Mouse (Mus musculus) adrenal gland, postnatal 4 days (tissue): ENCODE data around the gene Zfp869. TPM values are rescaled to one million over a fixed set of nuclear protein-coding genes. Genes with fewer than 3 reads are reported as not detected.
"Not testable (repeated sequence)": the region's sequence is repeated elsewhere in the genome, so short reads cannot be mapped to it uniquely, and the experiment has no call there.

Experiments used
- DNase-seq, 2 experiments: peaks; one replicate each; pipeline ENCODE4 v3.0.0; 2021 to 2022; ENCODE audit warnings: low spot score in 2 of 2, mixed read lengths in 2 of 2
- long read RNA-seq, 2 experiments: library from polyadenylated mRNA; stranded (forward); transcript quantifications; one replicate each; pipeline ENCODE4 v2.0.0; 2021
- total RNA-seq, 2 experiments: library from RNA; stranded (reverse); gene quantifications; 2 replicates each; pipeline ENCODE4 v1.2.3; 2021

Zfp869 gene
- total RNA-seq = 10 to 100 TPM; 26.8 to 28.3 TPM
- long read RNA-seq, experiment 1, partial matches to known transcripts = 0 of 10 reads
- long read RNA-seq, experiment 1, other reads (novel, unspliced or antisense) = 10 of 10 reads
- long read RNA-seq, experiment 2, partial matches to known transcripts = 1 of 42 reads
- long read RNA-seq, experiment 2, other reads (novel, unspliced or antisense) = 41 of 42 reads

DNA sequence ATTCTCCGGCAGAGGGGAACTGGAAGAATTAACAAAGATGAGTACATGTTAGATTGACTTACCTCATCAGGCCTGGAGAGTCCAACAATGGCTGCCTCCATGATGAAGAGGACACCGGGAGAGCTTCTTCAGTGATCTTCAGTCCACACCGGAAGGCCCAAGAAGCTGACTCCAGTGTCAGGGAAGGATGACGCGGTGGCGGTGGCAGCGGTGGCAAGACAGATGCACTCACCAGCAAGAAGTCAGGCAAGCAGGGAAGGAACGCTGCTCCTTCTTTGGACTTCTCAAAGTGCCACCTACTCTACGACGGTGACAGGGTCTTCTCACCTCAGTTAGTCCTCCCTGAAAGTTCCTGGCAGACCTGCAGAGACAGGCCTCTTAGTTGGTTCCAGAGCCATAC is at the start of gene Zfp869:
Zfp869 (minus strand) TSS at position 101 of the 400 bp plus-strand sequence.
- not testable (repeated sequence) for DNase-seq

DNA sequence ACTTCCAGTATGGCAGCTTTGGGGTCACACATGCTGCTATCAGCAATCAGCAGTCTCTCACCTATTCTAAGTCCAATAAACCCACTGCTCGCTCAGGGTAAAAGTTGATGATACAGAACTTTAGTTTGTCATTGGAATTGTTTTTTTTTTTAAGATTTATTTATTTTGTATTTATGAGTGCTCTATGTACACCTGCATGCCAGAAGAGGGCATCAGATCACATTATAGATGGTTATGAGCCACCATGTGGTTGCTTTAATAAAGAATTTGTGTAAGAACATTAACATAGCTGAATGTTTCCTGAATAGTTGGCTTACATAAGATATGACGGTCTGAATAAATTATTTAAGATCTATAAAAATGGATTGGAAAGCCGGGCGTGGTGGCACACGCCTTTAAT is 47.8 kb upstream of the Zfp869 start:
- DNase-seq = no peak

DNA sequence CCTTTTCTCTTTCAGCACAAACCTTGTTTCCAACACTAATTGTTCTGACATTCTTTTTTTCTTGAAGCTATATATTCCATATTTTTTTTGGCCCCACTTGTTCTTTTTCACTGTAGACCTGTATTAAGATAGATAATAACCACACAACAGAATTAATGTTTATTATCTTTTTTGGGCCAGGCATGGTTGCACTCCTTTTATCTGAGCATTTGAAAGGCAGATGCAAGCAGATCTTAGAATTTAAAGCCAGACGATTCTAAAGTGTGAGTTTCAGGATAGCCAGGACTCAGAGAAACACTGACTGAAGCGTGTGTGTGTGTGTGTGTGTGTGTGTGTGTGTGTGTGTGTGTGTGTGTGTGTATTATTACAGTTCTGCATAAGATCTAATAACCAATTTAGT is 41.9 kb upstream of the Zfp869 start:
- no peak for DNase-seq

DNA sequence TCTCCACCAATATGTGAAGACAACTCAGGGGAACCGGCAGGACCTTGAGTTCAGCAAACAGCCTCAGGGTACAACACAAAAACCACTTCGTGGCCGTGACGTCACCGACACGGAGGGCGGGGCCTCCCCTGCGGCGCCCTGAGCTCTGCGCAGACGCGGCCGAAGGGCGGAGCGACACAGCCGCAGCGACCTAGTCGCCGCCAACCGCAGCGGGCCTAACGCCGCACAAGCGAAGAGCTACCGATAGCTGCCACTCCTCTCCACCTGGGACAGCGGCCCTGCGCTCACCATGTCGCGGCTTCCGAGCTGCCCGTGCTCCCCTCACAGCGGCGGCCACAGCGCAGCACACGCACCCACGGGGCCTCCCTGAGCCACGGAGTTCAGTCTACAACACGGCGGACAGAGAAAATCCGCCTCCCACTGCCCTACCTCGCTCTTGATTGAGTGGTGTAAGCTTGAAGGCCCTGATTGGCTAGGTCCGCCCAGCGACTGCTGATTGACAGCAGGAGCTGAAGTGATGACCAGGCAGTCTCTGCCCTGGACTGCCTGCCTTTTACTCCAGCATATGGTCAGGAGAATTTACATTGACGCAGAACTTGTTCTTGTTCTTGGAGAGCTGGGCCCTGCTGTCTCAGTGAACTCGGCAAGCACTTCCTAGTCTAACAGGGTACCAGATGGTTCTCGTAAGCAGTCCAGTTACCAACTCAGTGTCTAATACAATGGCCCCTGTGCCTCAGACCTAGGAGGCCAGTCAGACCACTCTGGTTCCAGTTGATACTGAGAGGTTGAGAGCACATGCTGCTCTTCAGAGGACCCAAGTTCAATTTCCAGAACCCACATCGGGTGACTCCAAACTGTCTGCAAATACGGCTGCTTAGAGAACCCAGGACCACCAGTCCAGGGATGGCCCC is 39.3 kb upstream of the Zfp869 start, which contains the start of gene Zfp963:
Zfp963 (minus strand) TSS at position 427 of the 911 bp plus-strand sequence.
- peak; percentile 82 to 91 for DNase-seq

DNA sequence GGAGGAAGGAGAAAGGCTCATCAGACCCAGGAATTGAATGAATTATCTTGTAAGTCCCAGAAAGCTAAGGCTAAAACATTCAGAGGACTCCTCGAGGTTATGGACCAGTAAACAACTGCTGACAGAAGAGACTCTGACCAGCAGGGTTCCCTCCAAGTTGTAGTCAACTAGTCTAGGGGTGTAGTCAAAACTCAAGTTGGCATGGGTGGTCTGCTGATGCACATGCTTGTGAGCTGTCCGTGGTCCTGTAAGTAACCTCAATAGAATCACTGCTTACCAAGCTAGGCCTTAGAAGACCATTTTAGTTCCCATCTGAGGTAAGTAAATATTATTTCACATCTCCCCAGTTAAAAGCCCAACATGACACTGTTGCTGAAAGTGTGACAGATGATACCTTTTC is 30.7 kb upstream of the Zfp869 start:
- no peak for DNase-seq

DNA sequence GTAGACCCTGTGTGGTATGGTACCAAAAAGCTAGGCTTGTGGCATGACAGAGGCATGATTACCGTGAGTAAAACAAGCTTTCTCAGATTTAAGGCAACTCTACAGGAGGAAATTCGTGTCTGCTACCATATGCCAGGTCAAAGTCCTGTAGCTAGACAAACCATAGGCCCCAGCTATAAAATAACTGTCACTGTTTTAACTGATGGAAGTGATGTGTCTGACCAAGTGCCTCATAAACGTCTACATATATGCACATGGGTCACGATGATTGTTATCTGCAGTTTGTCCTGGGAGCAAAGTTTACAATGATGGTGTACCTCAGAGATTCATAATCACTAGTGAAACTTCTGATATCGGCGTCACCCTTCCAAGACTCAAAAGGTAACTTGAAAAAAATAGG is 30.2 kb upstream of the Zfp869 start:
- DNase-seq = no peak

DNA sequence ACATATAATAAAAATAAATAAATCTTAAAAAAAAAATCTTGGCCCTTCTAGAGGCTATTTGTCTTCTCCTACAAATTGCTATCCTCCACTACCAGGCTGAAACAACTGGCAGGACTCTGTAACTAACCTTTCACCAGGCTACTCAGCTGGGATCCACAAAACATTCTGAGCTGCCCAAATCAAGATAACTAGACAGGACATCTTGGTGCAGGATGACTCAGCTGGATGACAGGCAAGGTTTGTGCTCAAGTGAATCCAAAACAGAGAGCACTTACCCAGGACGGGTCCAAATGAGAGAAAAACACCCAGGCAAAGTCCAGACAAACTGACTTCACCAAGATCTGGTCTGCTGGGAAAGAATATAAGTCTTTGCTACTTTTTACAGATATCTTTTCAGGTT is 25.0 kb upstream of the Zfp869 start:
- no peak for DNase-seq

DNA sequence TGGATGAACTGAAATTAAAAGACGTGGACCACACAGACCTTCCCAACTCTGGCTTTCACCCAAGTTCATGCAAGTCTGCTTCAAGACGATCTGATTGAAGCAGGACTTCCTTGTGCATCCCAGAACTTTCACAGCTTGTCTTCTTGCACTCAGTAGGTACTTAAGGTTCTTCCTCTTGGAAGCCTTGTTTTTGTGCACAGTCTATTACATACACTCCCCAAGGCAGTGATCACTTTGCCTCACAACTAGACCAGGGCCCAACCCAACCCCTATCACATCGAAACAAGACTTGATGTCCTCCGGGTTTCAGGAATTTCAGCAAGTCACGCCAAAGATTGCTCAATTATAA is 6.7 kb upstream of the Zfp869 start:
- no peak for DNase-seq

DNA sequence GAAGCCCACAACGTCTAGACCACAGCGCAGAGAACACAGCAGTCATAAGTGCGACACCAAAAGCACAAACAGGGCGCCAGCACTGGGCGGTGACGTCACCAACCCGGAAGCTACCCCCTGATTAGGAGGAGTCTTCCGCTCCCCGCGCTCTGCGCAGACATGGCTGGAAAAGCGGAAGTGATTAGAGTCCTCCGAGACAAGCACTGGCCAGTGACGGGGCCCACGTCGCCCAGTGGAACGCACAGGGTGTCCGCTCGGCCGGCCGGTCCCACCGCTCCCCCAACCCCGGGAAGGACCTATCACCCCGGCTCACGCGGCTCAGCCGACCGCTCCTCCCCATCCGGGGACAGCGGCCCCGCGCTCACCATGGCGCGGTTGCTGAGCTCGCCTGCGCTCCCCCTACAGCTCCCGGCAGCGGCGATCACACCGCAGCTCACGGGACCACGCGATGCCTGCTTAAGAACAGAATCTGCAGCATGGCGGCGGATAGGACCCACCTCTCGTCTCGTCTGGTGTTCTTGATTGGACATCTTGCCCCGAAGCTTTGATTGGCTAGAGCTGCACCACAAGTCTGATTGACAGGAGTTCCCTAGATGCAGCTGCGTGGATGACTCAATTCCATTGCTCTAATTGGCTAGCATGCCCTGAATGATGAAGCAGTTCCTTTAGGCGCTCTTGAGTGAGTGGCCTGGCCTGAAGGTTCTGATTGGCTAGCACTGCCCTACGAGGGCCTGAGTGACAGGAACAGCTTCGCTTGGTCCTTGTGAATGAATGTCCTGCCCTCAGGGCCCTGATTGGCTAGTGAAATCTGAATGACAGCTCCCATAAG is 6.1 kb upstream of the Zfp869 start:
- peak; percentile 75 to 85 for DNase-seq

DNA sequence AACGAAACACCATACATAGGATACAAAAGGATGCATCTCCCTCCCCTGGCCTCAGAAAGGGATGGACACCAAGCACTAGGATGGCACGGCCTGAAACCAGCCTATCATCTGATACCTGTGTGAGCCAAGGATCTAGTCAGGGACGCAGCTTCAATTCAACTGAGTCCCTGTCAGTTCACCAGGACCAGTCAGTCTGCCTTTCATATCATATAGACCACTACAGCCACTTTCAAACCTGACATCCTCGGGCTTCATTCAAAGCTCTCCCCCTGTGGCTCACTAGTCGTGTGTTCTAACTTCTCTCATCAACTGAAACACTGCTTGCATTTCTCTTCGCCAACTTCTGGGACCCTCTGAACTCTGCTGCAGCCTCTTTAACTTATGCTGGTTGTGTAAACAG is 4.8 kb upstream of the Zfp869 start:
- DNase-seq = no peak

DNA sequence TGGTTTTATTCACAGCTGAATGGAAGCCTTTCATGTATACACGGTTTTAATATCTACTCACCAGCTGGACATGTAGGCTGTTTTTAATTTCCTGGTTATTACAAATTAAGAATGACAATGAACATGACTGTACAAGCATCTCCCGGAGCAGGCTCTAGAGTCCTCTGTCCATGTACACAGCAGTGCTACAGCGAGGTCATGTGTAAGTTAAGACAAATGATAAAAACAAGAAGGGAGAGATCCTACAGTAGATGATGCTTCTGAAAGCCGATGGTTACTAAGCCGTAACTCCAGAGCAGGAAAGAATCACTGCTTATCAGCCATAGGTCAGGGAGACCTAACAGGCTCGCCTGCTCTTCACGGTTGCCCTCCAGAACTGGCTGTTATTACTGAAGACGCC is 3.0 kb upstream of the Zfp869 start:
- no peak for DNase-seq

DNA sequence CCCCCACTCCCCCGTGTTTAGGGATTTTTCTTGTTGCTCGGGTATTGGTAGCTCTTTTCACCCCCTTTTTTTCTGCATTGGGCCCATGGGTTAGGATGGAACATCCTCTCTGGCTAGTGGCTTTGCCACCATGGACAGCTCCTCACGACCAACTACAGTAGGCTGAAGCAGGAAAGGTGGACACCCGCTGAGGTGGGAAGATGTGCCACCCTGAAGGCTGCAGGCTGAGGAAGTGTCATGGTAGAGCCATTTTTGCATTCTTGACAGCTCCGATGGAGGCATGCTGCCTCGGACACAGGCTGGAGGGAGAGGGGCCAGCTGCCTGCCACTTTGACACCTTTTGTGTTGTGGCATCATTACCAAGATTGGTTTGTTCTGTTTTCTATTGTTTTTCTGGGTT is 8.7 kb downstream of the Zfp869 start:
- no peak for DNase-seq

DNA sequence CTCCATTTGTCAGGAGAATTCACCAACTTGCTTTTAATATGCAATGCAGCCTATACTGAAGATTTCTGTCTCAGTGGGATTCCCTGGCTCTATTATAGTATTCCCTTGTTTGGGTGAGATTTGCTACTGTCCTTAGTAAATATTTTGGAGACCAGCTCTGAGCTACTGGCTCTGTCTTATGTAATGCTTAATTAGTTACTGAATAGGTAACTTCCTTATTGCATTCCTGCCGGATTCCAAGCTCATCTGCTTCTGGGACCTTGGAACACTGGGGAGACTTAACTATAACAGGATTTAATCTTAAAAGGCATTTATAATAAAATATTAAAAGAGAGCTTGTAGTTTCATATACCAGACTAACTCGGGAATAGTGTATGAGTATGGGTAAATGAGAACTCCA is 45.5 kb downstream of the Zfp869 start:
- not testable (repeated sequence) for DNase-seq

DNA sequence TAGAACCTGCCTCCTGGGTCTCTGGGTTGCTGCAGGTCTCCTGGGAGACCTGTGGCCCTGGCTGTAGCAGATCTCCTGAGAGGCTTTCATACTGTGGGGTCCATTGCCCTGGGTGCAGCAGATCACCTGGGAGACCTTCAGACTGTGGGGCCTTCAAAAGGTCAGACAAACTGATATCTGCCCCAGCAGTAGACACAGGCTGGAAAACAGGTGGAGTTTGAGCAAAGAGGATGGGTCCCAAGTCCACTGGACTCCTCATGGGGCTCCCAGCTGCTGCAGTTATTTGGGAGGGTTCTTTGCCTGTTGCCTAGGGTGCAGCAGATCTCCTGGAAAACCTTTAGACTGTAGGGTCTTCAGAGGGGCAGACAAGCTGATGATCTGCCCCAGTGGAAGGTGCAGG is 49.2 kb downstream of the Zfp869 start:
- no peak for DNase-seq

Other genes starting within 250 kb of the Zfp869 start
- gene Gm7697, start 187.7 kb downstream of the Zfp869 start, total RNA-seq = not detected
- 10 to 100 TPM; 21.0 to 21.3 TPM for gene Zfp868, start 85.2 kb downstream of the Zfp869 start, total RNA-seq
- 1 to 10 TPM; 4.5 to 4.9 TPM for gene Zfp964, start 56.2 kb downstream of the Zfp869 start, total RNA-seq
- gene Zfp963, start 39.2 kb upstream of the Zfp869 start, total RNA-seq = 1 to 10 TPM; 5.0 to 6.4 TPM
- 1 to 10 TPM in 1 of 2 experiments, under 1 TPM in 1; 0.70 to 4.9 TPM for gene Gm20422, start 64.2 kb upstream of the Zfp869 start, total RNA-seq
- 10 to 100 TPM; 41.0 to 44.7 TPM for gene Atp13a1, start 80.4 kb upstream of the Zfp869 start, total RNA-seq
- 10 to 100 TPM; 31.4 to 34.4 TPM for gene Zfp866, start 80.5 kb upstream of the Zfp869 start, total RNA-seq
- 10 to 100 TPM; 21.1 to 24.6 TPM for gene Gmip, start 98.0 kb upstream of the Zfp869 start, total RNA-seq
- gene Lpar2, start 111.7 kb upstream of the Zfp869 start, total RNA-seq = 1 to 10 TPM; 2.8 to 3.8 TPM
- gene Pbx4, start 121.8 kb upstream of the Zfp869 start, total RNA-seq = 1 to 10 TPM; 3.6 to 4.8 TPM
- 1 to 10 TPM in 1 of 2 experiments, under 1 TPM in 1; 0.50 to 1.4 TPM for gene Cilp2, start 177.0 kb upstream of the Zfp869 start, total RNA-seq
- gene Tssk6, start 191.5 kb upstream of the Zfp869 start, total RNA-seq = under 1 TPM; 0.73 to 0.76 TPM
- gene Ndufa13, start 191.8 kb upstream of the Zfp869 start, total RNA-seq = 100 to 1,000 TPM; 133 to 137 TPM
- 1 to 10 TPM; 1.6 to 2.3 TPM for gene Yjefn3, start 192.0 kb upstream of the Zfp869 start, total RNA-seq